Mouse (Mus musculus) testis, adult 2 months (tissue): Measurements from ENCODE around the gene Phykpl.
A peak's percentile ranks its signal among the peaks of the same experiment; 100 is the strongest.

Source experiments
- CTCF ChIP-seq: fragments of 200-500 bp; IDR thresholded peaks from 2 replicates; pipeline ENCODE4 v1.5.1; 2012; ENCODE audit warnings: low read depth, mild to moderate bottlenecking, inconsistent platforms, low read length, moderate library complexity; ENCODE audit not compliant: control insufficient read depth, insufficient read depth, insufficient replicate concordance
- POLR2A ChIP-seq: fragments of 200-500 bp; IDR thresholded peaks from 2 replicates; pipeline ENCODE4 v1.6.1; 2012; ENCODE audit warnings: low read depth, mild to moderate bottlenecking, inconsistent platforms, low read length, moderate library complexity; ENCODE audit not compliant: control insufficient read depth

GRCm38 (mm10) chr11:51635525-51636322, 51.2 kb downstream of the Phykpl start, which contains the start of gene Rmnd5b:
- TF ChIP-seq CTCF (no peak), POLR2A (peak; percentile 68; the same call in 1 of the 2 replicates)
